Mouse (Mus musculus) bone marrow macrophage, adult 2 months (primary cell): Measurements from ENCODE around the gene Tmbim6.

ENCODE experiments used
- CTCF ChIP-seq: IDR thresholded peaks from 2 replicates; pipeline ENCODE4 v1.5.1; 2012; ENCODE audit warnings: low read depth, mild to moderate bottlenecking, low read length, moderate library complexity
- POLR2A ChIP-seq: IDR thresholded peaks from 2 replicates; pipeline ENCODE4 v1.6.1; 2012; ENCODE audit warnings: mild to moderate bottlenecking, low read depth, low read length, borderline replicate concordance

DNA sequence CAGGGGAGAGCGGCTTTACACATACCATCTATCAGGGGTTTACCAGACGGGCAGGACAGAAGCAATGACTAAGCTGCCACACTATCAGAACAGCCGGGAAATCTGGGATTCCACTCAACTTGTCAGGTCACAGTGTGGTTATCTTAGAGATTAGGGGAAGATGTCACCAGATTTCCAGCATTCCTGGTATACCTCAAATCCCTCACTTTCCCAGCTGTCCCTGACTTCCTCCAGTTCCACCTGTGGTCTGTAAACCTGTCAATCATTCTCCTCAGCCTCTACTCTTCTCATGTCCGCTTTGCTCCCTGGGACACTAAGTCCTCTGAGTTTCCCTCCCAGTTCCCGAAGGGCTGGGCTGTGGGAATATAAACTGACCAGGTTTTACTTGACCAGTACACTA is 40.4 kb upstream of the Tmbim6 start:
- TF ChIP-seq CTCF (no peak), POLR2A (no peak)
